Mouse (Mus musculus) adrenal gland, postnatal 14 days (tissue): ENCODE measurements around the gene Pm20d1. TPM values are rescaled to one million over a fixed set of nuclear protein-coding genes. Genes with fewer than 3 reads are reported as not detected.
"Not testable (repeated sequence)": the region's sequence is repeated elsewhere in the genome, so short reads cannot be mapped to it uniquely, and the experiment has no call there.

Experiments used
- DNase-seq: peaks from one replicate; pipeline ENCODE4 v3.0.0; 2021; ENCODE audit warnings: mixed read lengths
- total RNA-seq: library from RNA; stranded (reverse); gene quantifications from 2 replicates; pipeline ENCODE4 v1.2.3, GENCODE M21; 2021

Pm20d1 gene
- total RNA-seq, 1 experiment from 2014 or later = 22.9 TPM

- no peak for DNase-seq
Observed at GRCm38 (mm10) chr1:131794591-131794990, 2.6 kb upstream of the Pm20d1 start.

- no peak for DNase-seq
Observed at GRCm38 (mm10) chr1:131795171-131795570, 2.0 kb upstream of the Pm20d1 start.

- no peak for DNase-seq
Observed at GRCm38 (mm10) chr1:131800001-131800400, 2.8 kb downstream of the Pm20d1 start.

- DNase-seq = no peak
Observed at GRCm38 (mm10) chr1:131801071-131801470, 3.9 kb downstream of the Pm20d1 start.

- DNase-seq = peak; percentile 44
Observed at GRCm38 (mm10) chr1:131802652-131803051, 5.5 kb downstream of the Pm20d1 start.

GRCm38 (mm10) chr1:131804166-131804565 is 7.0 kb downstream of the Pm20d1 start:
- DNase-seq = no peak

GRCm38 (mm10) chr1:131808986-131809385 is 11.8 kb downstream of the Pm20d1 start:
- DNase-seq = no peak

GRCm38 (mm10) chr1:131809651-131810050 is 12.5 kb downstream of the Pm20d1 start:
- no peak for DNase-seq

GRCm38 (mm10) chr1:131811393-131811792 is 14.2 kb downstream of the Pm20d1 start:
- DNase-seq = no peak

GRCm38 (mm10) chr1:131812006-131812405 is 14.8 kb downstream of the Pm20d1 start:
- DNase-seq = no peak

GRCm38 (mm10) chr1:131812631-131813295 is 15.6 kb downstream of the Pm20d1 start:
- DNase-seq = no peak

- DNase-seq = no peak
Observed at GRCm38 (mm10) chr1:131813731-131814130, 16.6 kb downstream of the Pm20d1 start.

GRCm38 (mm10) chr1:131814191-131814590 is 17.0 kb downstream of the Pm20d1 start:
- no peak for DNase-seq

- no peak for DNase-seq
Observed at GRCm38 (mm10) chr1:131816886-131817285, 19.7 kb downstream of the Pm20d1 start.

- not testable (repeated sequence) for DNase-seq
Observed at GRCm38 (mm10) chr1:131820353-131820752, 23.2 kb downstream of the Pm20d1 start.

- no peak for DNase-seq
Observed at GRCm38 (mm10) chr1:131820887-131821328, 23.7 kb downstream of the Pm20d1 start.

- DNase-seq = no peak
Observed at GRCm38 (mm10) chr1:131822292-131822691, 25.1 kb downstream of the Pm20d1 start.

GRCm38 (mm10) chr1:131822856-131823492 is 25.8 kb downstream of the Pm20d1 start:
- DNase-seq = no peak

- no peak for DNase-seq
Observed at GRCm38 (mm10) chr1:131823563-131823962, 26.4 kb downstream of the Pm20d1 start.

- no peak for DNase-seq
Observed at GRCm38 (mm10) chr1:131824528-131825181, 27.5 kb downstream of the Pm20d1 start.

- no peak for DNase-seq
Observed at GRCm38 (mm10) chr1:131827207-131827786, 30.1 kb downstream of the Pm20d1 start, which contains the start of gene Slc41a1. Gene Slc41a1, plus strand, starts transcription at chr1:131827493.

- peak; percentile 97 for DNase-seq
Observed at GRCm38 (mm10) chr1:131827787-131828258, 30.6 kb downstream of the Pm20d1 start.
